Mouse (Mus musculus): Measurements from ENCODE around the gene Adipor2.

Adipor2 gene

DNA sequence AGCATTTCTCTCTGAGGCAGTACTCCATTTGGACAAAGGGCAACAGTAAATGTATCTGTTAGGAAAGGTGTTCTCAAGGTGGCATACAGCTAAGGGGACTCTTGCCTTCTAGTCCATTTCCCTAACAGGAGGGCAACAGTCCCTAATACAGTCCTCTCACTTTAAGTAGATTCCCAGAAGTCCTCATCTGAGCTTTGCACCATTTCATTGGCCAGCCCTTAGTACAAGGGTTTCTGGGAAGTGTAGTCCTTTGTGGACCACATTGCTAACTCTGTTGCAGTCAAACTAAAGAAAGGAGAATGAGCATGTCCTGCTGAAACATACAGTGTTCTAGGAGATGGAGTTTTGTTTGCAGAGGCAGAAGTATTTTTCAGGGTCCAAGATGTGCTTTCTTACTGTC, 76.1 kb downstream of the Adipor2 start:
- DNase-seq = peak; percentile 27 to 52

DNA sequence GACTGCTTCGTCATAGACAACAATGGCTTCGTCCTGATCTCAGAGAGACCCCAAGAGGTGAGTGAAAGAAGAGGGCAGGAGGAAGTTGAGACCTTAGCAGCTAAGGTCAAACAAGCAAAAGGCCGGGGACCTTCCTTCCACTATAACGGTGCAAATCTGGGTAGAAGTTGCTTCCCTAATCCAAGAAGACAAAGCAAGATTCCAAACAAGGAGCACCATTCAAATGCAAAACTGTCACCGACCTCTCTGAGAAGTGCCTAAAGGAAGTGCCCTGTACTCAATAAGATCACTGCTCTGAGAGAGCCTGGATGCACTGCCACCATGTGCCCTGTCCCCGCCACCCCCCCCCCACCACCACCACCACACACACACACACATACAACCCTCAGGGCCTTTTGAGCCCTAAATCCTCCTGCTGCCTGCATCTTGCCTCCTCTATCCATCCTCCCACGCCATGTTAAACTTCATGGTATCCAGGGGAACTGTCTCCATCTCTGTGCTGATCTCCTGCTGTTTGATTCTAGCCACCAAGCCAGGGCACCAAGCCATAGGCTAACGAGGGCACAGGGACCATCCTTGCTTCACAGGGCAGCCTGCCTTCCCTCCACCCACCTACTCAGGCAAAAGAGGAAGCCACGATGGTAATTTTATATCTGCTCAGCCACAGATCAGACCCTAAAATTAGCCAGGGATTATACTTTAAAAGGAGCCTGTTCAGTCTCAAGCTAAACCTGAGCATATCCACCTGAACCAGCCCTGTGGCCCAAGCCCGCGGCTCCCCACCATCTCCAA, 79.2 kb downstream of the Adipor2 start:
- no peak for DNase-seq

DNA sequence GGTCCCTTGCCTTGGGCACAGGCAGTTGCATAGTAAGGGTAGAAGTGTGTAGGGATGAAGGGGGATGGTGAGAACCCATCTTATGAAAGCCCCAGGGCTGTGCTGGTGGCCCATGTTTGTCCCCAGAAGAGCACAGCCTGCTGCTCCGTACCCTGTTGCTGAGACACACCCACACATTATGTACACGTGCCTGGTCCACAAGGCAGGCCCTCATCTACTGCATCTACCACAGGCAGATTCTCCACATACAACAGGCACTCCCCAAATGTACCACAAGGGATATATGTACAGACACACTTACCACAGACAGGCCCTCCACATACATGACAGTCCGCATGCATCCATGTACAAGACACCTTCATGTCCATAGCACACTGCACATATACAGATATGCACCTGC, 80.2 kb downstream of the Adipor2 start:
- DNase-seq = no peak

DNA sequence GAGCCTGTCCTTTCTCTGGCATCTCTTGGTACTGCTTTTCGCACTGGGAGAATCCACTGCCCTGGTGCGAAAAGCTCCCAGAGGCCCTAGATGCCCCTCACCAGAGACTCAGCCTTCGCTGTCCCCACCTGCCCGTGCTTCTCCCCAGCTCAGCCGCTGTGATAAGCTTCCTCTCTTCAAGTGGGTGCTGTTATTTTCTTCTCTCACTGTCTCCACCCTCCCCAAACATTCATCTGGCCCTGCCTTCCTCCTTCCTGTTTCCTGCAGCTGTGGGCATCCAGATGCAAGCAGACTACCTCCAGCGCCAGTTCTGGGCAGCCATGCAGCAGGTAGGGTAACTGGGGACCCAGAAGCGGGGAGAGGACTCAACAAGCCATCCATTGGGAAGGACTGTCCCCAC, 81.4 kb downstream of the Adipor2 start:
- DNase-seq = no peak

DNA sequence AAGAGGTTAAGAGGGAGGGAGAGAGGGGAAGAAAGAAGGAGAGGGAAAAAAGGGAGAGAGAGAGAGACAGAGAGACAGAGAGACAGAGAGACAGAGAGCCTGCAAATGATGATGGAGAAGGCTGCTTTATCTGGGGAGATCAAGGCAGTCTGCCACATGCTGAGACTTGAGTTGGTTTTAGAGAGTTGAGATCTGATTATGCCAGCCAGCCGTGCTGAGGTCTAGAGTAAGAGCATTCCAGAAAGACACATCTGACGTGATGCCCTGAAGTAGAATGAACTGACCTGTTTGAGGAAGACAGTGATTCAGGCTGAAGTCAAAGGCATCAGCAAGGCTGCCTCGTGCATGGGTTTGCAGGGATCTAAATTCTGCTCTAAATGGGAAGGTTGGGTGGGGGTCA, 83.7 kb downstream of the Adipor2 start:
- no peak for DNase-seq

DNA sequence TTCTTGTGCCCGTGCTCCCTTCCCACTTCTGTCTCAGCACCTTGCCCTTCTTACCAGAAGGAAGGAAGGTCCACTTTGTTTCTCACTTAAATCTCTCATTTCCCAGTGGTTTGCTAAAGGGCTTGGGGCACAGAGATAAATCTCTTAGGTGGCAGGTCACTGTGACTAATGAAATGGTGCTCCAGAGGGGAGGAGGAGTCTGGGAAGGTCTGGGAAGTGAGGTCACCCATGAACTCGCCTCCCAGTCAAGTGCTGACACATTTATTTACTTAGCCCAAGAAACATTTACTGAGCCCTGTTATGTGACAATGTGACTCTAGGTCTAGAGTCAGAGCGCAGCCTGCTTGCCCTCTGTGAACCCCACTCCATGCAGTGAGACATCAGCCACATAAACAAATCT, 84.3 kb downstream of the Adipor2 start:
- DNase-seq = peak; percentile 24 to 47

DNA sequence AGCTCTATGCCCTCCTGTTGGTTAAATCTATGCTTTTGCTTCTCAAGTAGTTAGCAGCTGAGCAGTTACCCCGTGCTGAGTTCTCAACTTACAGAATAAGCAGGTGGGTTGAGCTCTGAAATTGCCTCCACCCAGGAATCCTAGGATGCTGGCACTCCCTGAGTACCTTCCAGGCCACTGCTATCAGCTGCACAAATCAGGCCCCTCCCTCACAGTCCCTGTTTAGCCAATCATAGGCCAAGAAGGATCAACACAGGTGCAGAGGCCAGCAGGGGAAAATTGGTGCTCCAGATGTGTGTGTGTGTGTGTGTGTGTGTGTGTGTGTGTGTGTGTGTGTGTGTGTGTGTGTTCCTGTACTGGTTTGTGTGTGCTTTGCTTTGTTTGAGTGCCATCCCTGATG, 85.4 kb downstream of the Adipor2 start:
- DNase-seq = peak in 1 of 2 experiments; percentile 10

DNA sequence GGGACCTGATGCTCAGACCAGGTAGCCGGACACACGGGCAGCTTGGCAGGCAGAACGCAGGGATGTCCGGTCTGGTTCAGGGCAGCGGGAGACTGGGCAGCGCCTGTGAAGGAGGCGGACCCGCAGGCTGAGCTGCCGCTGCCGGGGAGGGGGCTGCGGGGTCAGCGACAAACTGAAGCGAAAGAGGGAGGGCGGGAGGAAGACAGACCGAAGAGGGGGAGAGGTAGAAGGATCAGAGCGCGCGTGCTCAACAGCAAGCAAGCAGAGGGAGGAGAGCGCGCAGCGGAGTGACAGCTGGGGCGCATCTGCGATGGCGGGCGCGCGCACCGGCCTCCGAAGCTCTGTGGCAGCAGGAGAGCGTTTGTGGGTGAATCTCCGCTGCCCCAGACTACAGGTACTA, 87.0 kb downstream of the Adipor2 start, which contains the start of gene Lrtm2:
Gene Lrtm2, minus strand, starts transcription at position 261 of the 400 bp plus-strand sequence.
- peak in 1 of 2 experiments; percentile 25 for DNase-seq

DNA sequence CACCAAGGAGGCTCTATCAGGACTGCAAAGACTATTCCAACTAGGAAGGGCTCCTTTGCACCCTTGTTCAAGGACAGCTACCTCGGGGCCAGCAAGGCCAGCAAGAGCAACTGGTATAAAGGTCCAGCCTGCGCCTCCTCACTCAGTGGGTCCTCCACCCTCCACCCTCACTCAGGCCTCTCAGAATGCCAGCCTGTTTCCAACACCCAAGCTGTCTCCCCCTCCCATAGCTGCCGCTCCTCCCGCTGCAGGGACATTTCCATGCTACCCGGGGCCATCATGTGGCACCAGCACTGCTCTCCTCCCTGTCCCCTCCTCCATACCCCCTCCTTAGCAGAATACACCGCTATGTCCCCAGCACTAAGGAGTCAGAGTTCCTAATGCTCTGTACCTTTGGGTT, 87.6 kb downstream of the Adipor2 start:
- peak in 1 of 2 experiments; percentile 14 for DNase-seq

DNA sequence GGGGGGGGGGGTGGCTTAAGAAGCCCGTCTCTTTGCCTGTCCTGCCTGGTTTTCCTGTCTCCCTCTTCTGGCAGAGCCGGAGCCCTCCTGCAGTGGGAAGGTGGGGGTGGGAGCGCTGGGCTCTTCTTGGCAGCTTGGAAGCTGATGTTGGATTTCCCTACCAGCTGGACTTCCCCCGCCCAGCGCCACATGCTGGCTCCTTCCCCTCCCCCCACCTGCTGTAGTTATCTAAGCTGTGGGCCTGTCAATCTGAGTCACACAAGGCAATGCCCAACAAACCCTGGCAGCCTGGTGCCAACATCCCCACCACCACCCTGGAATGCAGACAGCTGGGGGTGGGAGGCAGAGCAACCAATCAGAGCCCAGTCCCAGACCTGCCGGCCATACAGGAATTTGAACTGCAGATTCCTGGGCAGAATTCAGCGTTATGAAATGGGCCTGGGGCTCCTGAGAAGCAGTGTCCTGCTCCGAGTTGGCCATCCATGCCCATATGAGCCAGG, 88.2 kb downstream of the Adipor2 start:
- DNase-seq = peak; percentile 78 to 80

DNA sequence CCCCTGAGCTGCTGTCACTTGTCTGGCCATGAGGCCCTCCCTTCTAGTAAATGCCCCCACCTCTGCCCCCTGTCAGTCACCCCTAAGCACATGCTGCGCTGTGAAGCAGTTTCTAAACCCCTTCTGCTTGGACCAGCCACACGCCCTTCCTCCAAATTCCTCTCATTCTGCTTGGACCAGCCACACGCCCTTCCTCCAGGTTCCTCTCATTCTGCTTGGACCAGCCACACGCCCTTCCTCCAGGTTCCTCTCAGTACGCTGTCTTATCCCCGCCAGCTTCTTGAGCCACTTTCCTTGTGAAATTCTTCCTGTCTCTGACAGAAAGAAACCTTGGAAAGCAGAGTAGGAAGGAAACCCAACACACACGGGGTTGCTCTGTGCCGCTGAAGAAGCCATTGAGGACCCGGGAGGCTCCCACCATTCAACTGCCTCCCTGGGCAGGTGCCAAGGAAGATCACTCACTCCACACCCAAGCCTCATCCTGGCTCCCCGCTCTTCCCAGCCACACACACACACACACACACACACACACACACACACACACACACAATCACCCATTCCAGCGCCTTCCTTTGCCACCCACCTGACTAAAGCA, 88.9 kb downstream of the Adipor2 start:
- peak; percentile 53 to 65 for DNase-seq

DNA sequence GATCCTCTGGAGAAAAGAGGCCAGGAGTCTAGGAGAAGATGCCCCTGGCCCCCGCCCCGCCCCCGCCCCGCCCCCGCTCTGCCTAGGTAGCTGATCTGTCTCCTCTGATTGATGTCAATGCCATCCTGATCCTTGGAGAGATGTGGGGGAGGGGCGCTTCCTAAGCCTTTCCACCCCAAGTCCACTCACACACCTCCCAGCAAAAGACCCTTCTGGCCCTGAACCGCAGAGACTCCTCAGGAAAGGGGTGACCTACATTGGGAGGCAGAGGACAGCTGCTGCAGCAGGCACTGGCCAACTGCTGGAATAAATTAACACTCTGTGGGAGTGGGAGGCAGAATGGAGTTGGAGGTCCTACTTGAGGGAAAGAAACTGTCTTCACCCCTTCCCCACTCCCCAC, 91.0 kb downstream of the Adipor2 start:
- DNase-seq = no peak

DNA sequence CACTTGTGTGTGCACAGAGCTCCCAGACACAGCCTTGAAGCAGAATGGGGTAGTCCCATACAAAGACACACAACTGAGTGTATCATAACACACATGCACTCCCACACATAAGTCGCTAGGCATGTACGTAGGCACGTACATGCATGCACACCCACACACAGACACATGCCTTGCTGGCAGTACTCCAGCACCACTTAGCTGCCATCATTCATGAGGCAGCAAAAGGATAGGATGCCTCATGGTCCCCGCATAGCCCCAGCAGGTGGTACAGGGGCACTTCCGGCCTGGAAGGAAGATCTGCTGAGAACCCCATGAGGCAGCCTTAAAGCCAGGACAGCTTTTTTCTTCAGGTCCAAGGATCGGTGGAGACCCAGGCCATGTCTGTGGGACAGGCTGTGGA, 91.5 kb downstream of the Adipor2 start:
- DNase-seq = no peak

DNA sequence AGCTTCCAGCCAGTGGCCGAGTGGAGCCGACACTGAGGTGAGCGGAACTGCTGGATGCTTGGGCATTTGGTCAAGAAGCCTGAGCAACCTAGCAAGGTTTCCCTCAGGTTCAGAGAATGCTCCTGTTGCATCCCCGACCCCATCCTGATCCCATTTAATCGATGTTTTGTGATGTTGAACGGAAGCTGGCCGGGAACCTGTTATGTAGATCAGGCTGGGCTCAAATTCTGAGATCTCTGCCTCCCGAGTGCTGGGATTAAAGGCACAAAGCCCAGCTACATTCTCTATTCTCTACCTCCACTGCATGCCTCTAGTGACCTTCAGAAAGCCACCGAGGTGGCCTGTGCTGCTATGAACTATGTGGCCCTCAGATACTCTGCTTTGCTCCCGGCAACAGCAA, 92.7 kb downstream of the Adipor2 start:
- no peak for DNase-seq

DNA sequence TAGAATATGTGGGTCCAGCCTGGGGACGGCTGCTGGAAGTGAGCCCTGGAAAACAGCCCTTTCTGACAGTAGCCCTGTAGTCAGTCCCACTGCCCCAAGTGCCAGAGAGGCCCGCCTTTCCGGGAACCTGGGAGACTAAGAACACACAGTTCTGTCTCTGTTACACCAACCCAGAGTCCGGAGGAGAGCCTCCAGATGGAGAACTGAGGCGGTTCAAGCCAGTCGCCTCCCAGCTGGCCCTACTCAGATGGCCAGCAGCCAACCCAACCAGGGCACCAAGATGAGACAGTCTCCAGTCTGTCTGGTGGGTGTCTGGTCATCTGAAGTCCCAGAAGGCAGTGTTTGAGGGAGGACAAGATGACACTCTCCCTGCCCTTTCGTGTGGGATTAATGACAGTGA, 95.8 kb downstream of the Adipor2 start:
- DNase-seq = no peak

DNA sequence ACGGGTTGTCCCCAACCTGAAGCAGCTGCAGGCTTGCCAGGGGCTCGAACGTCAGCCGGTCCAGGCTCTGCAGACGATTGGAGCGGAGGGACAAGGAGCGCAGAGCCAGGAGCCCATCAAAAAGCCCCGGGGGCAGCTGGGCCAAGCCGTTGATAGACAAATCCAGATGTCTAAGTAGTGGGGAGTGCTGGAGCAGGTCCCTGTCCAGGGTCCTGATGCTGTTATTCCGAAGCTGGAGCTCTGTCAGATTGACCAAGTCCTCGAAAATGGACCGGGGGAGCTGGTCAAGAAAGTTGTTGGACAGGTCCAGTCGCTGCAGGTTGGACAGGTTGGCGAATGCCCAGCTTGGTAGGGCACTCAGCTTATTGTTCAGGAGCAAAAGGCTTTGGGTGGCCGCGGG, 97.0 kb downstream of the Adipor2 start:
- peak; percentile 37 to 65 for DNase-seq

DNA sequence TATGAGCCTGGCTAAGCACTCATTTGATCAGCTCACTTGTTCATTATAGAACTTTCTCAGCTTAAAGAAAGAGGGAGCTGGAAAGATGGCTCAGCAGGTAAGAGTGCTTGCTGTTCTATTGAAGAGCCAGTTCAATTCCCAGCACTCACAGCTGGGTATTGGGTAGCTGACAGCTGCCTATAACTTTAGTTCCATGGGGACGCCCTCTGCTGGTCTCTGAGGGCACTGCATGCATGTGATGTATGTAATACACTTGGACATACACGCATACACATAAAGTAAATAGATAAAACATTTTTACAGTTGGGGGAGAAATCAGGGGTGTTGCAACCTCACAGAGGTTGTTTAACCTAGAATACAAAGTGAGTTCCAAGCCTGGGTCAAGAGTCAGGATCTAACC, 98.1 kb downstream of the Adipor2 start:
- DNase-seq = peak in 1 of 2 experiments; percentile 16

DNA sequence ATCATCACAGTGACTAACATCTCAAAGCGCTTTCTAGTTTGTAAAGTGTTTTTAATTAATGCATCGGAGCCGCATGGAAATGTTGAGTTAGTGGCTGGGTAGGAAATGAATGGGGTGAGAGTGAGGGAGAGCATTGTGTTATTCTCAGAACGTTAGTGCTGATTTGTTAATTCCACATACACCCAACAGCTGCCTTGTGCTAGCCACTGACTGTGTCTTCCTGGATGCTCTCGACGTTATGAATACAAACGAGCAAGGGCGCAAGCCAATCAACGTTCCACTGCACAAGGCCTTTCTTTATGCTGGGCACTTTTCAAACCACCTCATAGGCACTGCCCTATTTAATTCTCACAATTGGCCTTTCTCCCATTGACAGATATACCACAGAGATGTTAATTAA, 98.8 kb downstream of the Adipor2 start:
- DNase-seq = no peak

DNA sequence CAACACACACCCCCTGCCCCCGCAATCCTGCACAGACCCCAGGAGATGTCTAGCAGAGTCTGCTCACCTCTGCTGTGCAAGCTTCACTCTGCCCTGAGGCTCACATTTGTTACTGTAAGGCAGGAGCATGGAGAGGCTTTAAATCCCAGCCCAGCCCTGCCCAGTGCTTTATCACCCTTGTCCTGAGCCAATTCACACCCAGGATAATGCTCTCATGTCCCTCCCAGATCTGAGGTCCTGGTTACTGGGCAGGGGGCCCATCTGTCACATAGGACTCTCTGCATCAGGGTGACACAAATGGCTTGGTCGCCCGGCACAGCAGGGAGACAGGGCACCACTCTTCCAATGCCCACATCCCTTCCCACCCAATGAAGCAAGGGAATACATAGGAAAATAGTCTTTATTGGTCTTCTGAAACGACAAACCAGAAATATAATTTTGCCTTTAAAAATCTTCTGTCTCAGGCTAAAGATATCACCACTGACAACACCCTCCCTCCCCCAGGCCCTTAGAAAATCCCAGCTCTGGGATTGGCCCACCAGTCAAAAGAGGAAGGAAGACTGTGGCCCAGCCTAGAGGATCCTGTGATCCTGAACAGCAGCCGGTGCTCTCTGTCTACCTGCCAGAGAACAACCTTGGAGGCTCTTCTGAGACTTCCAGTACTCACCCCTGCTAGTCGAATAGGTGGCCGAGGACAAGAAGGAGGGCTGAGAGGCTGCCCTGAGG, 102.6 kb downstream of the Adipor2 start:
- DNase-seq = no peak

DNA sequence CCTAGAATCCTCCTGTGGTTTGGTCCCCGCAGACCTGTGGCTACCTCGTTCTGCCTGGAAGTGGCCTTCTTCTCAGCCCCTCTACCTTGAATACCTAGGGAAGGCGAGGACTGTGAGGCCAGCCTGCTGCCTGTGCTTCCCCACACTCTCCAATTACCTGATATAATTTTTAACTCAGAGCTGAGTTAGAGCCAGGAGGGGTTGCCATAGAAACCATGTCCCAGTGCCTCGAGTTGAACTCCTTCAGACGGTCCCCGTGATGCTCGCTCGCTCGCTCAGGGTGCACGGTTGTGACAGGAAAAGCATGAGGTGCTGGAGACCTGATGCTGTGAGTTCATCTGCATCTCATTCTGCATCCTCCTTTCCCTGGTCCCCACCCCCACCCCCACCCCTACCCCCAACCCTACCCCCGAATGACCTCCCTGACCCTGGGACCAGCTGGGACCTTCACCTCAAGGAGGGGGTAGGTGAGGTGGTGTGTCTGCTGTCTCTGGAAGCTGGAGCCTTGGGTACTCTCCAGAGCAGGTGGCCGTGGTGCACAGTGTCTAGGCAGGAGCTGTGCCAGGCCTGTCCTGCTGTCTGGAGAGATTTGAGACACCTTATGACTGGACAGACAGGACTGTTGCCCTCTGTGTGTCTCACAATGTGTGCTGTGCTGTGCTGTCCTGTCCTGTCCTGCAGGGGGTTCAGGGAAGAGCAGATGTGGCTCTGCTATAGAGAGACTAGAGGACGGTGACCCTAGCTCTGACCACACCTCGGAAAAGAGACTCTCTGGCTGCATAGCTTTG, 103.7 kb downstream of the Adipor2 start:
- peak; percentile 51 to 65 for DNase-seq

DNA sequence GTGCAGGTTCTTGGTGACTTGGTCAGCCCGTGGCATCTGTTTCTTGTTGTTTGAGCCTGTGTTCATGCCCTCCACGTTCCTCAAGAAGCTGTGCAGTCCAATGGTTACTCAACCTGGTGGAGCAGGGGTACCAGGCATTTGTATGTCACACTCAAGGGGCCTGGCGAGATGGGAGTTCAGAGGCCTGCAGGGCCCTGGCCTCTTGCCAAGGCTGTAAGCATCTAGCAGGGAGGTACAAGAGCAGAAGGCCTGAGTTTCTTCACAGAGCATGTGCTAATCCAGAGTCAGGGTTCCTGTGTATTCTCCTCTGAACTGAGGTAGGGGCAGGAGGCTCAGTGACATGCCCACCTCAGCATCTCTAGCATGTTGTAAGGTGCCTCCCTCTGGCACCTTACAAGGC, 104.4 kb downstream of the Adipor2 start:
- peak in 1 of 2 experiments; percentile 47 for DNase-seq

DNA sequence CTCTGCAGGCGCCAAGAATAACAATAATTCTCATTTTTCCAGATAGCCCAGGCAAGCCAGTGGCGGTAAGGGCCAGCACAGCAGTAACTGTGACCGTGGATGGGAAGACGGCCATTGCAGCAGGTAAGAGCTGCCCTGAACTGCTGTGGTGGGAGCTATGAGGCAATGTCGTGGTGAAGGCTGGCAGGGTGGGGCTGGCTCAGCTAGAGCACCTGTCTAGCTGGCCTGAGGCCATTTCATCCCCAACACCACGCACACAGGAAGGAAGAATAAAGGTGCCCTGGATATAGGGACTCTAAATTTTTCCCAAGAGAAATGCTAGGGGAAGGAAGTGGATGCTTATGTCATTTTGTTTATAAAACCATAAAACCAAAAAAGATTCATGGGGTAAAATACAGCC, 105.1 kb downstream of the Adipor2 start:
- no peak for DNase-seq

DNA sequence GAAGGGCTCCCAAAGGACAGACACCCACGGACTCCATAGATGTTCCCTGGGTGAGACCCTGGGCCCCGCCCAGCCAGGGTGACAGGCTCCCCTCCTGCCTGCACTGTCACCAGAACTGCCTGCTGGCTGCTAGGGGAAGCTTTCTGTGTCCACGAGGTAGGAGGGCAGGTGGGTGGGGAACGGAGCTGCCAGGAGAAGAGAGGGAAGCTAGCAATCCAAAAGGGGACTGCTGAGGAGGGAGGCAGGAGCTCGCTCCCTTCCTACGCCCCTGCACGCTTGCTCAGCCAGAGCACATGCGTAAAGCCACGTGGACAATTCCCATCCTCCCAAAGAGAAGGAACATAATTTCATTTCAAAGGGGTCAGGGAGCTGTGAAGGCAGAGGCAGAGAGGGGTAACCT, 107.3 kb downstream of the Adipor2 start:
- no peak for DNase-seq
